Mouse (Mus musculus): ENCODE data around the gene Ttc29.

The Ttc29 gene

GRCm38 (mm10) chr8:78213074-78213473 lies at the start of gene Ttc29:
TSS of gene Ttc29 (plus strand) at chr8:78213297.
- DNase-seq (ENCODE audit: low spot score in 2 of 2): peak in 1 of 2 experiments; percentile 50

GRCm38 (mm10) chr8:78171351-78171750 lies 41.7 kb upstream of the Ttc29 start:
- DNase-seq (ENCODE audit: low spot score in 2 of 2): no peak

GRCm38 (mm10) chr8:78182654-78183053 lies 30.4 kb upstream of the Ttc29 start:
- no peak for DNase-seq (ENCODE audit: low spot score in 2 of 2)

GRCm38 (mm10) chr8:78183414-78183813 lies 29.7 kb upstream of the Ttc29 start:
- no peak for DNase-seq (ENCODE audit: low spot score in 2 of 2)

GRCm38 (mm10) chr8:78187087-78187486 lies 26.0 kb upstream of the Ttc29 start:
- no peak for DNase-seq (ENCODE audit: low spot score in 2 of 2)

GRCm38 (mm10) chr8:78204229-78204628 lies 8.9 kb upstream of the Ttc29 start:
- DNase-seq (ENCODE audit: low spot score in 2 of 2): no peak

GRCm38 (mm10) chr8:78210424-78210823 lies 2.7 kb upstream of the Ttc29 start:
- no peak for DNase-seq (ENCODE audit: low spot score in 2 of 2)

GRCm38 (mm10) chr8:78214645-78215044 lies 1.5 kb downstream of the Ttc29 start:
- DNase-seq (ENCODE audit: low spot score in 2 of 2): no peak

- no peak for DNase-seq (ENCODE audit: low spot score in 2 of 2)
These were observed 13.0 kb downstream of the Ttc29 start for GRCm38 (mm10) chr8:78226087-78226486.

GRCm38 (mm10) chr8:78230721-78231120 lies 17.6 kb downstream of the Ttc29 start:
- no peak for DNase-seq (ENCODE audit: low spot score in 2 of 2)

- no peak for DNase-seq (ENCODE audit: low spot score in 2 of 2)
These were observed 20.0 kb downstream of the Ttc29 start for GRCm38 (mm10) chr8:78232870-78233707.

- DNase-seq (ENCODE audit: low spot score in 2 of 2): no peak
These were observed 20.7 kb downstream of the Ttc29 start for GRCm38 (mm10) chr8:78233708-78234201.

GRCm38 (mm10) chr8:78237972-78238675 lies 25.0 kb downstream of the Ttc29 start:
- DNase-seq (ENCODE audit: low spot score in 2 of 2): peak in 1 of 2 experiments; percentile 17

- DNase-seq (ENCODE audit: low spot score in 2 of 2): no peak
These were observed 38.0 kb downstream of the Ttc29 start for GRCm38 (mm10) chr8:78251115-78251514.

- peak; percentile 28 to 74 for DNase-seq (ENCODE audit: low spot score in 2 of 2)
These were observed 41.3 kb downstream of the Ttc29 start for GRCm38 (mm10) chr8:78254374-78254773.

- peak in 1 of 2 experiments; percentile 10 for DNase-seq (ENCODE audit: low spot score in 2 of 2)
These were observed 41.9 kb downstream of the Ttc29 start for GRCm38 (mm10) chr8:78255011-78255410.

GRCm38 (mm10) chr8:78265506-78265905 lies 52.4 kb downstream of the Ttc29 start:
- DNase-seq (ENCODE audit: low spot score in 2 of 2): no peak

GRCm38 (mm10) chr8:78266231-78266630 lies 53.1 kb downstream of the Ttc29 start:
- no peak for DNase-seq (ENCODE audit: low spot score in 2 of 2)

GRCm38 (mm10) chr8:78267894-78268411 lies 54.9 kb downstream of the Ttc29 start:
- DNase-seq (ENCODE audit: low spot score in 2 of 2): no peak

GRCm38 (mm10) chr8:78269281-78269680 lies 56.2 kb downstream of the Ttc29 start:
- DNase-seq (ENCODE audit: low spot score in 2 of 2): no peak

GRCm38 (mm10) chr8:78271391-78271790 lies 58.3 kb downstream of the Ttc29 start:
- DNase-seq (ENCODE audit: low spot score in 2 of 2): no peak

- no peak for DNase-seq (ENCODE audit: low spot score in 2 of 2)
These were observed 63.0 kb downstream of the Ttc29 start for GRCm38 (mm10) chr8:78276120-78276519.

Data from cerebellum, postnatal 4 days (tissue).